Mouse (Mus musculus) hindbrain, embryonic 13.5 days (tissue): Measurements from ENCODE around the gene Tsen54. TPM values are rescaled to one million over a fixed set of nuclear protein-coding genes. Genes with fewer than 3 reads are reported as not detected.

ENCODE experiments used
- ATAC-seq: fragments of 200-750 bp; cut with Nextera tagmentation; 2 replicates; pipeline ENCODE4 v1.8.0; 2017; ENCODE audit warnings: moderate TSS enrichment; ENCODE audit not compliant: low FRiP score
- H3K27ac ChIP-seq: fragments of 300-500 bp; sonication (generic); 2 replicates; pipeline ENCODE4 v1.5.1; 2015; ENCODE audit warnings: inconsistent platforms, mild to moderate bottlenecking, moderate library complexity
- H3K27me3 ChIP-seq: fragments of 300-500 bp; sonication (generic); 2 replicates; pipeline ENCODE4 v1.6.1; 2015; ENCODE audit warnings: mild to moderate bottlenecking, inconsistent platforms
- H3K36me3 ChIP-seq: fragments of 300-500 bp; sonication (generic); 2 replicates; pipeline ENCODE4 v1.6.1; 2015; ENCODE audit warnings: mild to moderate bottlenecking, inconsistent platforms
- H3K4me1 ChIP-seq: fragments of 300-500 bp; sonication (generic); replicated peaks from 2 replicates; pipeline ENCODE4 v1.6.1; 2015; ENCODE audit warnings: inconsistent platforms
- H3K4me2 ChIP-seq: fragments of 300-500 bp; sonication (generic); 2 replicates; pipeline ENCODE4 v1.6.1; 2015; ENCODE audit warnings: inconsistent platforms, mild to moderate bottlenecking, moderate library complexity
- H3K4me3 ChIP-seq: fragments of 300-500 bp; sonication (generic); 2 replicates; pipeline ENCODE4 v1.5.1; 2015; ENCODE audit warnings: mild to moderate bottlenecking, inconsistent platforms
- H3K9ac ChIP-seq: fragments of 300-500 bp; sonication (generic); 2 replicates; pipeline ENCODE4 v1.6.1; 2015; ENCODE audit warnings: mild to moderate bottlenecking, inconsistent platforms
- H3K9me3 ChIP-seq: fragments of 300-500 bp; sonication (generic); 2 replicates; pipeline ENCODE4 v1.6.1; 2016; ENCODE audit warnings: inconsistent platforms
- WGBS: fragments of 180-500 bp; shearing (Covaris S2); methylation state at CpG from one replicate; pipeline ENCODE4 v1.1.7; 2015; 5-methylcytosine and 5-hydroxymethylcytosine counted together
- polyA plus RNA-seq: library from polyadenylated mRNA; unstranded; fragments of >200 nt; fragmentation: Nextera tagmentation; extraction: Ambion mirVana; gene quantifications from 2 replicates; pipeline ENCODE4 v1.2.1, GENCODE M21; 2015

Gene Tsen54
- polyA plus RNA-seq, 1 experiment from 2014 or later: 25.4 TPM

GRCm38 (mm10) chr11:115807306-115807705, 7.2 kb upstream of the Tsen54 start:
- 0 out of 2 replicates have a peak overlapping the region, but pooled peaks have one; percentile 11 for H3K9ac ChIP-seq
- H3K27ac ChIP-seq: peak overlapping the region; percentile 83
- H3K36me3 ChIP-seq: peaks cover 48% of the 10 kb centered on the region
- no peaks in the 10 kb centered on the region for H3K9me3 ChIP-seq
- H3K4me2 ChIP-seq: peak overlapping the region; percentile 92
- no peak overlapping the region for H3K4me3 ChIP-seq
- 46% methylated on average over 6 of the region's 6 CpGs for WGBS
- H3K27me3 ChIP-seq: no peaks in the 10 kb centered on the region
- H3K4me1 ChIP-seq: peaks cover 61% of the 10 kb centered on the region
- ATAC-seq: peak; percentile 58

- 49% methylated on average over 11 of the region's 11 CpGs for WGBS
- peak overlapping the region; percentile 83 for H3K27ac ChIP-seq
- H3K4me1 ChIP-seq: peaks cover 67% of the 10 kb centered on the region
Observed at GRCm38 (mm10) chr11:115807971-115808370, 6.6 kb upstream of the Tsen54 start.

GRCm38 (mm10) chr11:115808696-115809310, 5.7 kb upstream of the Tsen54 start:
- ATAC-seq: no peak
- 0 out of 2 replicates have a peak overlapping the region, but pooled peaks have one; percentile 1 for H3K4me3 ChIP-seq

More at GRCm38 (mm10) chr11:115807971-115808370, 6.6 kb upstream of the Tsen54 start:
- Histone ChIP-seq H3K9me3 (no peaks in the 10 kb centered on the region), H3K4me3 (no peak overlapping the region), H3K4me2 (peak overlapping the region; percentile 92), H3K36me3 (peaks cover 41% of the 10 kb centered on the region), H3K9ac (peak overlapping the region; percentile 60; the same call in 1 of the 2 replicates), H3K27me3 (no peaks in the 10 kb centered on the region)
- ATAC-seq: 0 out of 2 replicates have a peak, but pooled peaks have one; percentile 9

GRCm38 (mm10) chr11:115809311-115809781, 5.2 kb upstream of the Tsen54 start:
- Histone ChIP-seq H3K4me2 (peak overlapping the region; percentile 92), H3K27ac (peak overlapping the region; percentile 83), H3K9me3 (no peaks in the 10 kb centered on the region), H3K27me3 (no peaks in the 10 kb centered on the region), H3K4me1 (peaks cover 75% of the 10 kb centered on the region), H3K36me3 (peaks cover 30% of the 10 kb centered on the region), H3K9ac (peak overlapping the region; percentile 60), H3K4me3 (no peak overlapping the region)
- no peak for ATAC-seq
- WGBS: 52% methylated on average over 8 of the region's 8 CpGs

More at GRCm38 (mm10) chr11:115808696-115809310, 5.7 kb upstream of the Tsen54 start:
- no peaks in the 10 kb centered on the region for H3K9me3 ChIP-seq
- H3K4me2 ChIP-seq: peak overlapping the region; percentile 92
- H3K27me3 ChIP-seq: no peaks in the 10 kb centered on the region
- H3K4me1 ChIP-seq: peaks cover 71% of the 10 kb centered on the region
- peak overlapping the region; percentile 60 for H3K9ac ChIP-seq
- H3K27ac ChIP-seq: peak overlapping the region; percentile 83
- peaks cover 33% of the 10 kb centered on the region for H3K36me3 ChIP-seq
- 43% methylated on average over 10 of the region's 10 CpGs for WGBS

- H3K9me3 ChIP-seq: no peaks in the 10 kb centered on the region
- no peak for ATAC-seq
- peak overlapping the region; percentile 91 for H3K4me3 ChIP-seq
- H3K27ac ChIP-seq: peak overlapping the region; percentile 83
- peak overlapping the region; percentile 92 for H3K4me2 ChIP-seq
- peaks cover 20% of the 10 kb centered on the region for H3K36me3 ChIP-seq
- peak overlapping the region; percentile 93 for H3K9ac ChIP-seq
- WGBS: 75% methylated on average over 14 of the region's 14 CpGs
- H3K27me3 ChIP-seq: no peaks in the 10 kb centered on the region
- H3K4me1 ChIP-seq: peaks cover 79% of the 10 kb centered on the region
Observed at GRCm38 (mm10) chr11:115810377-115810776, 4.1 kb upstream of the Tsen54 start.

GRCm38 (mm10) chr11:115811381-115812093, 3.0 kb upstream of the Tsen54 start:
- WGBS: 79% methylated on average over 20 of the region's 20 CpGs
- no peak for ATAC-seq
- Histone ChIP-seq H3K27me3 (no peaks in the 10 kb centered on the region), H3K9me3 (no peaks in the 10 kb centered on the region), H3K36me3 (peaks cover 15% of the 10 kb centered on the region), H3K4me1 (peaks cover 85% of the 10 kb centered on the region), H3K4me2 (peak overlapping the region; percentile 92), H3K4me3 (peak overlapping the region; percentile 91), H3K27ac (peak overlapping the region; percentile 77; the same call in 1 of the 2 replicates), H3K9ac (peak overlapping the region; percentile 93)

- Histone ChIP-seq H3K4me3 (peak overlapping the region; percentile 91), H3K27me3 (no peaks in the 10 kb centered on the region), H3K27ac (peak overlapping the region; percentile 77; the same call in 1 of the 2 replicates), H3K4me2 (peak overlapping the region; percentile 92), H3K36me3 (peaks cover 14% of the 10 kb centered on the region), H3K4me1 (peaks cover 81% of the 10 kb centered on the region), H3K9ac (peak overlapping the region; percentile 93), H3K9me3 (no peaks in the 10 kb centered on the region)
- WGBS: 35% methylated on average over 7 of the region's 7 CpGs
- ATAC-seq: no peak
Observed at GRCm38 (mm10) chr11:115812095-115812494, 2.4 kb upstream of the Tsen54 start.

GRCm38 (mm10) chr11:115812533-115813420, 1.7 kb upstream of the Tsen54 start:
- Histone ChIP-seq H3K36me3 (peaks cover 18% of the 10 kb centered on the region), H3K4me1 (peaks cover 75% of the 10 kb centered on the region), H3K4me2 (peak overlapping the region; percentile 92), H3K9ac (peak overlapping the region; percentile 93), H3K9me3 (no peaks in the 10 kb centered on the region), H3K27ac (peak overlapping the region; percentile 77), H3K4me3 (peak overlapping the region; percentile 91), H3K27me3 (no peaks in the 10 kb centered on the region)
- WGBS: 3% methylated on average over 28 of the region's 28 CpGs
- ATAC-seq: peak; percentile 33

- H3K27ac ChIP-seq: peak within 1 kb of the TSS; percentile 77
- H3K4me1 ChIP-seq: peaks cover 65% of the 10 kb centered on the region
- H3K27me3 ChIP-seq: no peaks in the 10 kb centered on the region
- peak within 1 kb of the TSS; percentile 93 for H3K9ac ChIP-seq
- under 1% methylated on average over 43 of the region's 44 CpGs for WGBS
- ATAC-seq: peak; percentile 90
- H3K9me3 ChIP-seq: no peaks in the 10 kb centered on the region
- peak within 1 kb of the TSS; percentile 92 for H3K4me2 ChIP-seq
- H3K4me3 ChIP-seq: peak within 1 kb of the TSS; percentile 91
- H3K36me3 ChIP-seq: peaks cover 25% of the 10 kb centered on the region
Observed at GRCm38 (mm10) chr11:115813507-115814296, 822 bp upstream of the Tsen54 start, which contains the start of gene Caskin2. Caskin2 (minus strand) TSS chr11:115813639.

GRCm38 (mm10) chr11:115817331-115817730, 2.8 kb downstream of the Tsen54 start:
- no peak overlapping the region for H3K4me3 ChIP-seq
- peaks cover 48% of the 10 kb centered on the region for H3K36me3 ChIP-seq
- WGBS: 93% methylated on average over 5 of the region's 5 CpGs
- H3K9me3 ChIP-seq: no peaks in the 10 kb centered on the region
- peaks cover 2% of the 10 kb centered on the region; the same call in 1 of the 2 replicates for H3K27me3 ChIP-seq
- no peak overlapping the region for H3K4me2 ChIP-seq
- peaks cover 29% of the 10 kb centered on the region for H3K4me1 ChIP-seq
- H3K27ac ChIP-seq: no peak overlapping the region
- no peak overlapping the region for H3K9ac ChIP-seq
- no peak for ATAC-seq
